Mouse (Mus musculus): ENCODE results near the gene Tent5a. TPM values are rescaled to one million over a fixed set of nuclear protein-coding genes. Genes with fewer than 3 reads are reported as not detected.

The Tent5a gene
- total RNA-seq (2014; fragmentation: Nextera tagmentation) (43.0 and 43.5 TPM in 2 replicates), total RNA-seq (2017) (42.8 and 48.8 TPM in 2 replicates)

- peak; percentile 50 for ATAC-seq (replicated peaks; ENCODE audit: poor library complexity, severe bottlenecking)
These were observed at the start of gene Tent5a for GRCm38 (mm10) chr9:85327242-85328211. TSS of gene Tent5a (minus strand) at chr9:85327348.

GRCm38 (mm10) chr9:85376643-85377307, 49.6 kb upstream of the Tent5a start:
- no peak for ATAC-seq (replicated peaks; ENCODE audit: poor library complexity, severe bottlenecking)

- peak; percentile 96 for ATAC-seq (replicated peaks; ENCODE audit: poor library complexity, severe bottlenecking)
These were observed 48.0 kb upstream of the Tent5a start for GRCm38 (mm10) chr9:85375152-85375551.

GRCm38 (mm10) chr9:85372034-85372433, 44.9 kb upstream of the Tent5a start:
- ATAC-seq (replicated peaks; ENCODE audit: poor library complexity, severe bottlenecking): no peak

- peak; percentile 55 for ATAC-seq (replicated peaks; ENCODE audit: poor library complexity, severe bottlenecking)
These were observed 42.4 kb upstream of the Tent5a start for GRCm38 (mm10) chr9:85369512-85369911.

GRCm38 (mm10) chr9:85357154-85357860, 30.2 kb upstream of the Tent5a start:
- peak; percentile 85 for ATAC-seq (replicated peaks; ENCODE audit: poor library complexity, severe bottlenecking)

GRCm38 (mm10) chr9:85355559-85355958, 28.4 kb upstream of the Tent5a start:
- ATAC-seq (replicated peaks; ENCODE audit: poor library complexity, severe bottlenecking): no peak

GRCm38 (mm10) chr9:85347823-85348523, 20.8 kb upstream of the Tent5a start:
- ATAC-seq (replicated peaks; ENCODE audit: poor library complexity, severe bottlenecking): no peak

- peak; percentile 46 for ATAC-seq (replicated peaks; ENCODE audit: poor library complexity, severe bottlenecking)
These were observed 16.0 kb upstream of the Tent5a start for GRCm38 (mm10) chr9:85342892-85343785.

- ATAC-seq (replicated peaks; ENCODE audit: poor library complexity, severe bottlenecking): peak; percentile 88
These were observed 13.2 kb upstream of the Tent5a start for GRCm38 (mm10) chr9:85340303-85340702.

- ATAC-seq (replicated peaks; ENCODE audit: poor library complexity, severe bottlenecking): no peak
These were observed 8.9 kb upstream of the Tent5a start for GRCm38 (mm10) chr9:85336046-85336445.

GRCm38 (mm10) chr9:85331521-85331920, 4.4 kb upstream of the Tent5a start:
- ATAC-seq (replicated peaks; ENCODE audit: poor library complexity, severe bottlenecking): no peak

- peak; percentile 26 for ATAC-seq (replicated peaks; ENCODE audit: poor library complexity, severe bottlenecking)
These were observed 1.1 kb upstream of the Tent5a start for GRCm38 (mm10) chr9:85328259-85328658.

GRCm38 (mm10) chr9:85326292-85327241, 581 bp downstream of the Tent5a start:
- ATAC-seq (replicated peaks; ENCODE audit: poor library complexity, severe bottlenecking): peak; percentile 35

GRCm38 (mm10) chr9:85325201-85325868, 1.8 kb downstream of the Tent5a start:
- peak; percentile 23 for ATAC-seq (replicated peaks; ENCODE audit: poor library complexity, severe bottlenecking)

- ATAC-seq (replicated peaks; ENCODE audit: poor library complexity, severe bottlenecking): 0 out of 2 replicates have a peak, but pooled peaks have one; percentile 2
These were observed 2.8 kb downstream of the Tent5a start for GRCm38 (mm10) chr9:85324158-85324875.
